Mouse (Mus musculus): ENCODE results near the gene Cldn12. TPM values are rescaled to one million over a fixed set of nuclear protein-coding genes. Genes with fewer than 3 reads are reported as not detected.

The Cldn12 gene
- polyA plus RNA-seq, 2 experiments = 5.3 to 5.9 TPM

GRCm38 (mm10) chr5:5533656-5534420 lies 19.1 kb upstream of the Cldn12 start:
- no peak overlapping the region for H3K9ac ChIP-seq (replicated peaks)
- ATAC-seq (ENCODE audit: insufficient read depth) = peak; percentile 71
- H3K9me3 ChIP-seq (ENCODE audit: control insufficient read depth, low read length) = no peaks in the 10 kb centered on the region
- H3K4me1 ChIP-seq (replicated peaks; ENCODE audit: control insufficient read depth in 2 of 2, insufficient read depth in 2 of 2, low read length in 1 of 2) = no peaks in the 10 kb centered on the region
- TF ChIP-seq EP300 (IDR thresholded peaks at IDR 0.05; ENCODE audit: low read depth) (no peak), CTCF (IDR thresholded peaks at IDR 0.05; ENCODE audit: low read depth) (no peak)
- H3K27ac ChIP-seq = no peak overlapping the region
- H3K4me2 ChIP-seq (ENCODE audit: low read depth) = no peak overlapping the region
- H3K27me3 ChIP-seq (ENCODE audit: control insufficient read depth, insufficient read depth, low read length) = no peaks in the 10 kb centered on the region
- WGBS (ENCODE audit: insufficient replicate concordance) = 66% methylated on average over 3 of the region's 3 CpGs
- DNase-seq (ENCODE audit: low read depth in 3 of 3, low spot score in 3 of 3) = peak in 1 of 3 experiments; percentile 4
- H3K36me3 ChIP-seq (replicated peaks; ENCODE audit: control insufficient read depth, insufficient read depth, low read depth) = no peaks in the 10 kb centered on the region
- H3K4me3 ChIP-seq (ENCODE audit: insufficient read depth in 1 of 2, low read depth in 2 of 2, low read length in 2 of 2) = no peak overlapping the region

- no peak overlapping the region for H3K4me2 ChIP-seq (ENCODE audit: low read depth)
- WGBS (ENCODE audit: insufficient replicate concordance) = 58% methylated on average over 5 of the region's 5 CpGs
- no peaks in the 10 kb centered on the region for H3K27me3 ChIP-seq (ENCODE audit: control insufficient read depth, insufficient read depth, low read length)
- ATAC-seq (ENCODE audit: insufficient read depth) (no peak), DNase-seq (ENCODE audit: low read depth in 3 of 3, low spot score in 3 of 3) (no peak)
- TF ChIP-seq EP300 (IDR thresholded peaks at IDR 0.05; ENCODE audit: low read depth) = no peak
- TF ChIP-seq CTCF (IDR thresholded peaks at IDR 0.05; ENCODE audit: low read depth) = no peak
- 0 out of 4 replicates have a peak, but pooled peaks cover 0 to 3% of the 10 kb centered on the region in 2 experiments for H3K4me1 ChIP-seq (replicated peaks; ENCODE audit: control insufficient read depth in 2 of 2, insufficient read depth in 2 of 2, low read length in 1 of 2)
- no peaks in the 10 kb centered on the region for H3K9me3 ChIP-seq (ENCODE audit: control insufficient read depth, low read length)
- H3K9ac ChIP-seq (replicated peaks) = no peak overlapping the region
- H3K27ac ChIP-seq = no peak overlapping the region
- no peak overlapping the region for H3K4me3 ChIP-seq (ENCODE audit: insufficient read depth in 1 of 2, low read depth in 2 of 2, low read length in 2 of 2)
- no peaks in the 10 kb centered on the region for H3K36me3 ChIP-seq (replicated peaks; ENCODE audit: control insufficient read depth, insufficient read depth, low read depth)
Measured at GRCm38 (mm10) chr5:5515411-5515810, 653 bp upstream of the Cldn12 start.

GRCm38 (mm10) chr5:5511401-5511800 lies 3.4 kb downstream of the Cldn12 start:
- Histone ChIP-seq H3K36me3 (replicated peaks; ENCODE audit: control insufficient read depth, insufficient read depth, low read depth) (no peaks in the 10 kb centered on the region), H3K27ac (no peak overlapping the region), H3K27me3 (ENCODE audit: control insufficient read depth, insufficient read depth, low read length) (no peaks in the 10 kb centered on the region), H3K4me1 (replicated peaks; ENCODE audit: control insufficient read depth in 2 of 2, insufficient read depth in 2 of 2, low read length in 1 of 2) (0 out of 4 replicates have a peak, but pooled peaks cover 0 to 3% of the 10 kb centered on the region in 2 experiments), H3K4me3 (ENCODE audit: insufficient read depth in 1 of 2, low read depth in 2 of 2, low read length in 2 of 2) (no peak overlapping the region), H3K9me3 (ENCODE audit: control insufficient read depth, low read length) (no peaks in the 10 kb centered on the region), H3K9ac (replicated peaks) (no peak overlapping the region), H3K4me2 (ENCODE audit: low read depth) (no peak overlapping the region)
- DNase-seq (ENCODE audit: low read depth in 3 of 3, low spot score in 3 of 3) = no peak
- no peak for TF ChIP-seq CTCF (IDR thresholded peaks at IDR 0.05; ENCODE audit: low read depth)
- TF ChIP-seq EP300 (IDR thresholded peaks at IDR 0.05; ENCODE audit: low read depth) = no peak
- ATAC-seq (ENCODE audit: insufficient read depth) = no peak
- 62% methylated on average over 3 of the region's 3 CpGs for WGBS (ENCODE audit: insufficient replicate concordance)

- DNase-seq (ENCODE audit: low read depth in 3 of 3, low spot score in 3 of 3) (no peak), ATAC-seq (ENCODE audit: insufficient read depth) (no peak)
- TF ChIP-seq CTCF (IDR thresholded peaks at IDR 0.05; ENCODE audit: low read depth) (no peak), EP300 (IDR thresholded peaks at IDR 0.05; ENCODE audit: low read depth) (no peak)
- no peak overlapping the region for H3K4me2 ChIP-seq (ENCODE audit: low read depth)
- H3K9ac ChIP-seq (replicated peaks) = no peak overlapping the region
- no peaks in the 10 kb centered on the region for H3K27me3 ChIP-seq (ENCODE audit: control insufficient read depth, insufficient read depth, low read length)
- no peaks in the 10 kb centered on the region for H3K36me3 ChIP-seq (replicated peaks; ENCODE audit: control insufficient read depth, insufficient read depth, low read depth)
- no peak overlapping the region for H3K4me3 ChIP-seq (ENCODE audit: insufficient read depth in 1 of 2, low read depth in 2 of 2, low read length in 2 of 2)
- H3K9me3 ChIP-seq (ENCODE audit: control insufficient read depth, low read length) = no peaks in the 10 kb centered on the region
- H3K27ac ChIP-seq = no peak overlapping the region
- WGBS (ENCODE audit: insufficient replicate concordance) = 65% methylated on average over 5 of the region's 5 CpGs
- H3K4me1 ChIP-seq (replicated peaks; ENCODE audit: control insufficient read depth in 2 of 2, insufficient read depth in 2 of 2, low read length in 1 of 2) = 0 out of 4 replicates have a peak, but pooled peaks cover 0 to 3% of the 10 kb centered on the region in 2 experiments
Measured at GRCm38 (mm10) chr5:5510989-5511388, 3.8 kb downstream of the Cldn12 start.

- Histone ChIP-seq H3K4me1 (replicated peaks; ENCODE audit: control insufficient read depth in 2 of 2, insufficient read depth in 2 of 2, low read length in 1 of 2) (0 out of 4 replicates have a peak, but pooled peaks cover 0 to 3% of the 10 kb centered on the region in 2 experiments), H3K36me3 (replicated peaks; ENCODE audit: control insufficient read depth, insufficient read depth, low read depth) (no peaks in the 10 kb centered on the region), H3K27me3 (ENCODE audit: control insufficient read depth, insufficient read depth, low read length) (no peaks in the 10 kb centered on the region), H3K9me3 (ENCODE audit: control insufficient read depth, low read length) (no peaks in the 10 kb centered on the region), H3K4me2 (ENCODE audit: low read depth) (no peak overlapping the region), H3K27ac (no peak overlapping the region), H3K4me3 (ENCODE audit: insufficient read depth in 1 of 2, low read depth in 2 of 2, low read length in 2 of 2) (no peak overlapping the region), H3K9ac (replicated peaks) (no peak overlapping the region)
- DNase-seq (ENCODE audit: low read depth in 3 of 3, low spot score in 3 of 3) (no peak), ATAC-seq (ENCODE audit: insufficient read depth) (no peak)
- no peak for TF ChIP-seq EP300 (IDR thresholded peaks at IDR 0.05; ENCODE audit: low read depth)
- no peak for TF ChIP-seq CTCF (IDR thresholded peaks at IDR 0.05; ENCODE audit: low read depth)
- WGBS (ENCODE audit: insufficient replicate concordance) = 73% methylated on average over 10 of the region's 10 CpGs
Measured at GRCm38 (mm10) chr5:5510304-5510887, 4.4 kb downstream of the Cldn12 start.

Data from liver, embryonic 14.5 days (tissue).